15 mouse cellular contexts compared by ENCODE assay signal in genomic region chr17:86768596-86768995, GRCm38 (mm10). TPM values are rescaled to one million over a fixed set of nuclear protein-coding genes. Genes with fewer than 3 reads are reported as not detected.
DNase-seq lines count a peak whose midpoint lies in the region; ATAC-seq and TF ChIP-seq lines count a peak whose summit lies in the region.
"Had no signal": no experiment of that assay in that cellular context is flagged by ENCODE, and none has a peak within 500 bp of the region (broad histone marks: within the 10 kb centered on the region; RNA-seq: fewer than 3 reads in every experiment).

No protein-coding gene starts in this region.

- peak; percentile 45 for DNase-seq in gastrocnemius, adult 2 months
- DNase-seq in gastrocnemius, postnatal 36 days, result no peak
- peak; percentile 65 for DNase-seq in kidney, adult 2 months
- DNase-seq in kidney, adult 11 months, result no peak
- DNase-seq in liver, adult 2 months (ENCODE audit: extremely low read depth, low read depth, low spot score), result peak; percentile 79
- no peak for DNase-seq in liver, embryonic 11.5 days (ENCODE audit: low spot score)
- peak; percentile 56 for DNase-seq in lung, postnatal 25 days (ENCODE audit: low spot score)
- DNase-seq in urinary bladder, postnatal 10 days (ENCODE audit: low spot score), result no peak
- DNase-seq: cerebellum, postnatal 14 days had no signal

- TF ChIP-seq CTCF in gastrocnemius, adult 2 months (IDR thresholded peaks at IDR 0.05), result no peak
- TF ChIP-seq CTCF in kidney, adult 2 months (conservative IDR thresholded peaks at IDR 0.05; ENCODE audit: insufficient read depth, insufficient read length, low read depth, low read length), result no peak
- TF ChIP-seq CTCF in liver, adult 2 months (IDR thresholded peaks at IDR 0.05; ENCODE audit: low read depth, low read length), result no peak

- H3K9ac ChIP-seq in liver, adult 2 months (ENCODE audit: low read depth, low read length), result peak overlapping the region; percentile 25; the same call in 1 of the 2 replicates
- no peak overlapping the region for H3K9ac ChIP-seq in liver, embryonic 11.5 days (ENCODE audit: low read depth, low read length)
- H3K9ac ChIP-seq: forebrain, embryonic 13.5 days; hindbrain, embryonic 13.5 days; limb, embryonic 12.5 days; midbrain, embryonic 15.5 days had no signal

- H3K79me2 ChIP-seq in liver, adult 2 months (ENCODE audit: control insufficient read depth, insufficient read depth, low read length), result peaks cover 35% of the 10 kb centered on the region; the same call in 1 of the 2 replicates

- ATAC-seq in liver, embryonic 11.5 days (replicated peaks; ENCODE audit: low FRiP score), result no peak
- ATAC-seq: forebrain, embryonic 13.5 days; midbrain, embryonic 15.5 days had no signal

- H3K27me3 ChIP-seq in kidney, adult 2 months (replicated peaks; ENCODE audit: control insufficient read depth, insufficient read depth, low read length), result no peaks in the 10 kb centered on the region
- no peaks in the 10 kb centered on the region for H3K27me3 ChIP-seq in liver, adult 2 months (ENCODE audit: control insufficient read depth, insufficient read depth, low read length)
- H3K27me3 ChIP-seq in liver, embryonic 11.5 days (replicated peaks; ENCODE audit: control insufficient read depth, insufficient read depth, low read length), result no peaks in the 10 kb centered on the region
- H3K27me3 ChIP-seq: forebrain, embryonic 13.5 days; hindbrain, embryonic 13.5 days; midbrain, embryonic 15.5 days had no signal

- WGBS in kidney, adult 2 months, result 70% methylated on average over 7 of the region's 7 CpGs
- WGBS in liver, adult 2 months, result 30% methylated on average over 7 of the region's 7 CpGs
- 80% methylated on average over 7 of the region's 7 CpGs for WGBS in liver, embryonic 11.5 days

- H3K4me2 ChIP-seq in liver, embryonic 11.5 days, result no peak overlapping the region
- H3K4me2 ChIP-seq: forebrain, embryonic 13.5 days; hindbrain, embryonic 13.5 days; limb, embryonic 12.5 days; midbrain, embryonic 15.5 days had no signal

- H3K36me3 ChIP-seq in kidney, adult 2 months (ENCODE audit: control insufficient read depth, insufficient read depth, low read length), result no peaks in the 10 kb centered on the region
- H3K36me3 ChIP-seq in liver, adult 2 months (ENCODE audit: control insufficient read depth, insufficient read depth, low read length), result no peaks in the 10 kb centered on the region; the same call in 1 of the 2 replicates
- H3K36me3 ChIP-seq in liver, embryonic 11.5 days (ENCODE audit: control insufficient read depth, insufficient read depth, low read length), result no peaks in the 10 kb centered on the region
- H3K36me3 ChIP-seq: hindbrain, embryonic 13.5 days; limb, embryonic 12.5 days; midbrain, embryonic 15.5 days had no signal

- H3K4me1 ChIP-seq in kidney, adult 2 months (ENCODE audit: control insufficient read depth, insufficient read depth, low read length), result peaks cover 41% of the 10 kb centered on the region
- H3K4me1 ChIP-seq in liver, adult 2 months (ENCODE audit: control insufficient read depth, insufficient read depth, low read length), result peaks cover 68% of the 10 kb centered on the region
- peaks cover 5% of the 10 kb centered on the region; the same call in 1 of the 2 replicates for H3K4me1 ChIP-seq in liver, embryonic 11.5 days (replicated peaks; ENCODE audit: control insufficient read depth, insufficient read depth, low read length)
- H3K4me1 ChIP-seq: forebrain, embryonic 13.5 days; midbrain, embryonic 15.5 days had no signal

- TF ChIP-seq POLR2A in kidney, adult 2 months (IDR thresholded peaks at IDR 0.05; ENCODE audit: low read depth, low read length), result no peak
- TF ChIP-seq POLR2A in liver, adult 2 months (IDR thresholded peaks at IDR 0.05; ENCODE audit: extremely low read depth, insufficient read depth, low read length), result no peak

- intact Hi-C loops in gastrocnemius, adult 2 months (cut with DNase I), result no loop called here
- intact Hi-C loops in gastrocnemius, postnatal 36 days (cut with DNase I), result no loop called here

- peak overlapping the region; percentile 91 for H3K27ac ChIP-seq in gastrocnemius, adult 2 months
- H3K27ac ChIP-seq in kidney, adult 2 months (ENCODE audit: insufficient read depth, low read depth, low read length), result peak overlapping the region; percentile 77
- H3K27ac ChIP-seq in liver, adult 2 months (replicated peaks; ENCODE audit: insufficient read depth, low read depth, low read length), result peak overlapping the region; percentile 62
- H3K27ac ChIP-seq in liver, embryonic 11.5 days (ENCODE audit: low read depth, low read length), result no peak overlapping the region
- H3K27ac ChIP-seq: forebrain, embryonic 13.5 days; hindbrain, embryonic 13.5 days; limb, embryonic 12.5 days; midbrain, embryonic 15.5 days had no signal

- no peaks in the 10 kb centered on the region for H3K9me3 ChIP-seq in liver, embryonic 11.5 days (ENCODE audit: control insufficient read depth, low read length)
- H3K9me3 ChIP-seq: forebrain, embryonic 13.5 days; hindbrain, embryonic 13.5 days; limb, embryonic 12.5 days; midbrain, embryonic 15.5 days had no signal

- peak overlapping the region; percentile 54 for H3K4me3 ChIP-seq in gastrocnemius, adult 2 months
- no peak overlapping the region for H3K4me3 ChIP-seq in kidney, adult 2 months (ENCODE audit: insufficient read depth, low read depth, low read length)
- no peak overlapping the region for H3K4me3 ChIP-seq in liver, adult 2 months (ENCODE audit: insufficient read depth, low read depth, low read length)
- no peak overlapping the region for H3K4me3 ChIP-seq in liver, embryonic 11.5 days (ENCODE audit: low read depth, low read length)
- H3K4me3 ChIP-seq: forebrain, embryonic 13.5 days; hindbrain, embryonic 13.5 days; limb, embryonic 12.5 days; megakaryocyte, embryonic 14.5 days; midbrain, embryonic 15.5 days had no signal

RNA-seq across cellular contexts. Expression of gene Epas1, which starts 15.1 kb away (rescaled TPM):
- 100 to 1,000 TPM in 1 of 2 experiments, 10 to 100 TPM in 1; 96.6 to 127 TPM for total RNA-seq in gastrocnemius, adult 2 months (2021)
- 100 to 1,000 TPM in 1 of 2 experiments, 10 to 100 TPM in 1; 94.9 to 100 TPM for total RNA-seq in gastrocnemius, postnatal 36 days (2021)
- polyA plus RNA-seq in kidney, adult 2 months (2012; rRNA removed), result 75.9 and 108 TPM in 2 replicates
- 41.3 and 59.0 TPM in 2 replicates for total RNA-seq in liver, adult 2 months (2014; rRNA removed)
- 34.8 and 39.4 TPM in 2 replicates for polyA plus RNA-seq in liver, adult 2 months (2012; rRNA removed)
- polyA plus RNA-seq in liver, embryonic 11.5 days (2014; fragmentation: Nextera tagmentation; extraction: Ambion mirVana), result 7.3 and 8.1 TPM in 2 replicates
- total RNA-seq: MEL had no signal

Comparison
In these comparisons a context has a peak if more than half of its experiments do, and no peak if none do; other contexts are left out.
1. DNase-seq: peak in gastrocnemius, adult 2 months (single experiment), kidney, adult 2 months (single experiment), liver, adult 2 months (single experiment) and lung, postnatal 25 days (single experiment); none in gastrocnemius, postnatal 36 days (0 of 2), kidney, adult 11 months (single experiment), liver, embryonic 11.5 days (single experiment) and urinary bladder, postnatal 10 days (single experiment).